Mouse (Mus musculus) lung, embryonic 16.5 days (tissue): ENCODE measurements around the gene Qrfpr. TPM values are rescaled to one million over a fixed set of nuclear protein-coding genes. Genes with fewer than 3 reads are reported as not detected.

Experiments
- polyA plus RNA-seq: library from polyadenylated mRNA; unstranded; fragments of >200 nt; fragmentation: Nextera tagmentation; extraction: Ambion mirVana; gene quantifications from 2 replicates; pipeline ENCODE4 v1.2.1, GENCODE M21; 2015

Gene Qrfpr
- polyA plus RNA-seq, 1 experiment from 2014 or later, result 0.29 TPM

Other genes starting within 250 kb of the Qrfpr start
- 37.5 and 37.6 TPM in 2 replicates for gene Mccc1, start 221.6 kb downstream of the Qrfpr start, polyA plus RNA-seq
- gene Ccdc144b, start 168.8 kb downstream of the Qrfpr start, polyA plus RNA-seq, result not detected in 2 replicates
- 71.2 and 82.9 TPM in 2 replicates for gene Acad9, start 156.3 kb downstream of the Qrfpr start, polyA plus RNA-seq
- gene D3Ertd254e, start 71.3 kb downstream of the Qrfpr start, polyA plus RNA-seq, result 7.6 and 7.7 TPM in 2 replicates